Mouse (Mus musculus): ENCODE results near the gene Emd. TPM values are rescaled to one million over a fixed set of nuclear protein-coding genes. Genes with fewer than 3 reads are reported as not detected.

Gene Emd
- polyA plus RNA-seq, 1 experiment from 2014 or later, result 15.4 TPM

Small RNA genes within 50 kb of the gene (microRNA-seq; reads per million reads assigned to microRNA genes)
- gene Mir7091, result not detected

Other genes starting within 250 kb of the Emd start
- gene Irak1, start 230.8 kb upstream of the Emd start, polyA plus RNA-seq (2016; fragmentation: Nextera tagmentation; extraction: Ambion mirVana), result 56.9 and 59.7 TPM in 2 replicates
- not detected in 2 replicates for gene Opn1mw, start 127.2 kb upstream of the Emd start, polyA plus RNA-seq (2016; fragmentation: Nextera tagmentation; extraction: Ambion mirVana)
- gene Mecp2, start 119.3 kb upstream of the Emd start, polyA plus RNA-seq (2016; fragmentation: Nextera tagmentation; extraction: Ambion mirVana), result 17.8 and 19.7 TPM in 2 replicates
- not detected in 2 replicates for gene Tex28, start 86.8 kb upstream of the Emd start, polyA plus RNA-seq (2016; fragmentation: Nextera tagmentation; extraction: Ambion mirVana)
- gene Tktl1, start 77.4 kb upstream of the Emd start, polyA plus RNA-seq (2016; fragmentation: Nextera tagmentation; extraction: Ambion mirVana), result 0.06 and 0.09 TPM in 2 replicates
- 210 and 233 TPM in 2 replicates for gene Flna, start 4.9 kb upstream of the Emd start, polyA plus RNA-seq (2016; fragmentation: Nextera tagmentation; extraction: Ambion mirVana)
- 521 and 544 TPM in 2 replicates for gene Rpl10, start 16.1 kb downstream of the Emd start, polyA plus RNA-seq (2016; fragmentation: Nextera tagmentation; extraction: Ambion mirVana)
- 88.4 and 92.9 TPM in 2 replicates for gene Taz, start 27.2 kb downstream of the Emd start, polyA plus RNA-seq (2016; fragmentation: Nextera tagmentation; extraction: Ambion mirVana)
- 4.6 and 5.3 TPM in 2 replicates for gene Dnase1l1, start 27.6 kb downstream of the Emd start, polyA plus RNA-seq (2016; fragmentation: Nextera tagmentation; extraction: Ambion mirVana)
- 118 and 119 TPM in 2 replicates for gene Atp6ap1, start 42.4 kb downstream of the Emd start, polyA plus RNA-seq (2016; fragmentation: Nextera tagmentation; extraction: Ambion mirVana)
- gene Gdi1, start 50.3 kb downstream of the Emd start, polyA plus RNA-seq (2016; fragmentation: Nextera tagmentation; extraction: Ambion mirVana), result 616 and 685 TPM in 2 replicates
- 63.2 and 63.4 TPM in 2 replicates for gene Fam50a, start 58.3 kb downstream of the Emd start, polyA plus RNA-seq (2016; fragmentation: Nextera tagmentation; extraction: Ambion mirVana)
- gene Plxna3, start 74.4 kb downstream of the Emd start, polyA plus RNA-seq (2016; fragmentation: Nextera tagmentation; extraction: Ambion mirVana), result 51.3 and 55.4 TPM in 2 replicates
- gene Lage3, start 98.9 kb downstream of the Emd start, polyA plus RNA-seq (2016; fragmentation: Nextera tagmentation; extraction: Ambion mirVana), result 99.7 and 104 TPM in 2 replicates
- 61.1 and 68.2 TPM in 2 replicates for gene Ubl4a, start 118.5 kb downstream of the Emd start, polyA plus RNA-seq (2016; fragmentation: Nextera tagmentation; extraction: Ambion mirVana)
- 8.8 and 9.0 TPM in 2 replicates for gene Slc10a3, start 118.7 kb downstream of the Emd start, polyA plus RNA-seq (2016; fragmentation: Nextera tagmentation; extraction: Ambion mirVana)
- gene Fam3a, start 138.6 kb downstream of the Emd start, polyA plus RNA-seq (2016; fragmentation: Nextera tagmentation; extraction: Ambion mirVana), result 30.5 and 33.2 TPM in 2 replicates
- gene Ikbkg, start 138.6 kb downstream of the Emd start, polyA plus RNA-seq (2016; fragmentation: Nextera tagmentation; extraction: Ambion mirVana), result 23.2 and 24.4 TPM in 2 replicates
- gene G6pdx, start 174.5 kb downstream of the Emd start, polyA plus RNA-seq (2016; fragmentation: Nextera tagmentation; extraction: Ambion mirVana), result 53.6 and 54.1 TPM in 2 replicates
- gene Gm6880, start 226.7 kb downstream of the Emd start, polyA plus RNA-seq (2016; fragmentation: Nextera tagmentation; extraction: Ambion mirVana), result not detected in 2 replicates